Mouse (Mus musculus) gastrocnemius, adult 8-10 months (tissue): ENCODE data around the gene Gm20388. TPM values are rescaled to one million over a fixed set of nuclear protein-coding genes. Genes with fewer than 3 reads are reported as not detected.
A peak's percentile ranks its signal among the peaks of the same experiment; 100 is the strongest.

Experiments used
- DNase-seq, 2 experiments: peaks; one replicate each; pipeline ENCODE4 v3.0.0; 2022; ENCODE audit warnings: low spot score in 2 of 2
- total RNA-seq, 4 experiments: library from RNA; stranded (reverse); gene quantifications; 2 replicates each; pipeline ENCODE4 v1.2.4; 2022

The Gm20388 gene
- total RNA-seq, 4 experiments from 2014 or later, result 4.4 to 20.0 (median 7.9) TPM; not detected in 1

- DNase-seq, result no peak
Measured at GRCm38 (mm10) chr8:121446133-121446532, 1535.5 kb downstream of the Gm20388 start.

GRCm38 (mm10) chr8:121446862-121447261 lies 1536.2 kb downstream of the Gm20388 start:
- no peak for DNase-seq

- no peak for DNase-seq
Measured at GRCm38 (mm10) chr8:121450211-121450610, 1539.6 kb downstream of the Gm20388 start.

- DNase-seq, result peak in 1 of 2 experiments; percentile 29
Measured at GRCm38 (mm10) chr8:121451404-121452076, 1540.9 kb downstream of the Gm20388 start.

- DNase-seq, result no peak
Measured at GRCm38 (mm10) chr8:121454737-121455136, 1544.1 kb downstream of the Gm20388 start.

GRCm38 (mm10) chr8:121461192-121461591 lies 1550.6 kb downstream of the Gm20388 start:
- DNase-seq, result no peak

- no peak for DNase-seq
Measured at GRCm38 (mm10) chr8:121462092-121462491, 1551.5 kb downstream of the Gm20388 start.

GRCm38 (mm10) chr8:121468083-121469071 lies 1557.7 kb downstream of the Gm20388 start:
- DNase-seq, result no peak

- no peak for DNase-seq
Measured at GRCm38 (mm10) chr8:121474161-121474897, 1563.7 kb downstream of the Gm20388 start.

- no peak for DNase-seq
Measured at GRCm38 (mm10) chr8:121474898-121475284, 1564.2 kb downstream of the Gm20388 start.

- no peak for DNase-seq
Measured at GRCm38 (mm10) chr8:121477851-121478547, 1567.4 kb downstream of the Gm20388 start.

- no peak for DNase-seq
Measured at GRCm38 (mm10) chr8:121479144-121479543, 1568.5 kb downstream of the Gm20388 start.

- DNase-seq, result no peak
Measured at GRCm38 (mm10) chr8:121480411-121481031, 1569.9 kb downstream of the Gm20388 start.

GRCm38 (mm10) chr8:121484072-121484782 lies 1573.6 kb downstream of the Gm20388 start:
- DNase-seq, result no peak

GRCm38 (mm10) chr8:121491633-121492032 lies 1581.0 kb downstream of the Gm20388 start:
- DNase-seq, result no peak

- no peak for DNase-seq
Measured at GRCm38 (mm10) chr8:121497621-121498020, 1587.0 kb downstream of the Gm20388 start.

GRCm38 (mm10) chr8:121511751-121512150 lies 1601.1 kb downstream of the Gm20388 start:
- DNase-seq, result no peak

- peak; percentile 21 to 40 for DNase-seq
Measured at GRCm38 (mm10) chr8:121513429-121513828, 1602.8 kb downstream of the Gm20388 start.

- no peak for DNase-seq
Measured at GRCm38 (mm10) chr8:121525111-121525818, 1614.6 kb downstream of the Gm20388 start.
